ENCODE assay signal across 12 mouse cellular contexts in the genomic region with DNA sequence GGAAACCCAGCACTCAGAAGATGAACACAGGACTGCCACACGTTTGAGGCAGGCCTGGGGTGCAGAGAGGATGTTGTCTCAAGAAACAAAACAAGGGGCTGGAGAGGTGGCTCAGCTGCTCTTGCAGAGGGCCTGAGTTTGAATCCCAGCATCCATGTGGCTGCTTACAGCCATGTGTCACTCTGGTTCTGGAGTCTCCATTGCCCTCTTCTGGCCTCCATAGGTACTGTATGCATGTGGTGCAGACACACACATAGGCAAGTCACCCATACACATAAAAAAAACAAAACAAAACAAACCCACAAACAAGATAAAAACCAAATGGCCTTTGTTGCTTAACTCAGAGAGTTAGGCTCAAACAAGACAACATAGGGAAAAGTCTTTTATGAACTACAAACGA. TPM values are rescaled to one million over a fixed set of nuclear protein-coding genes. Genes with fewer than 3 reads are reported as not detected.
DNase-seq lines count a peak whose midpoint lies in the region; ATAC-seq and TF ChIP-seq lines count a peak whose summit lies in the region.
"Had no signal": no experiment of that assay in that cellular context is flagged by ENCODE, and none has a peak within 500 bp of the region (broad histone marks: within the 10 kb centered on the region; RNA-seq: fewer than 3 reads in every experiment).

No protein-coding gene starts in this region.

- H3K36me3 ChIP-seq in lung, embryonic 14.5 days (ENCODE audit: insufficient read depth) = peaks cover 55% of the 10 kb centered on the region
- H3K36me3 ChIP-seq in CH12.LX (replicated peaks in 1 of 2; ENCODE audit: control insufficient read depth in 1 of 2, insufficient read depth in 1 of 2, low read length in 1 of 2) = peaks cover 38 to 53% of the 10 kb centered on the region in 2 experiments
- H3K36me3 ChIP-seq in limb, embryonic 13.5 days = peaks cover 55% of the 10 kb centered on the region

- no peak overlapping the region; the same call in 1 of the 2 replicates for H3K9ac ChIP-seq in lung, embryonic 14.5 days
- H3K9ac ChIP-seq in CH12.LX (ENCODE audit: insufficient read depth, low read depth) = no peak overlapping the region
- H3K9ac ChIP-seq in limb, embryonic 13.5 days = peak overlapping the region; percentile 40; the same call in 1 of the 2 replicates
- H3K9ac ChIP-seq: embryonic facial prominence, embryonic 15.5 days had no signal

- TF ChIP-seq CTCF in lung, embryonic 14.5 days (IDR thresholded peaks at IDR 0.05; ENCODE audit: low read depth) = peak; percentile 57
- peak in 1 of 2 experiments; percentile 58; a peak in 2 of 4 replicates for TF ChIP-seq CTCF in CH12.LX (conservative IDR thresholded peaks at IDR 0.05 in 1 of 2, IDR thresholded peaks at IDR 0.05 in 1 of 2; ENCODE audit: low read depth in 2 of 2, low read length in 2 of 2)

- no peaks in the 10 kb centered on the region; the same call in 1 of the 2 replicates for H3K9me3 ChIP-seq in lung, embryonic 14.5 days (ENCODE audit: low read depth, low read length)
- peaks cover 8% of the 10 kb centered on the region for H3K9me3 ChIP-seq in CH12.LX (replicated peaks; ENCODE audit: low read length)
- H3K9me3 ChIP-seq in limb, embryonic 13.5 days = no peaks in the 10 kb centered on the region
- H3K9me3 ChIP-seq: embryonic facial prominence, embryonic 15.5 days had no signal

- 89% methylated on average over 2 of the region's 2 CpGs for WGBS in lung, embryonic 14.5 days
- WGBS in limb, embryonic 13.5 days = 68% methylated on average over 2 of the region's 2 CpGs

- H3K4me3 ChIP-seq in lung, embryonic 14.5 days (ENCODE audit: low read depth, low read length) = no peak overlapping the region
- H3K4me3 ChIP-seq in CH12.LX (replicated peaks in 1 of 3; ENCODE audit: low read depth in 2 of 3, low read length in 2 of 3, poor library complexity in 1 of 3) = no peak overlapping the region
- peak overlapping the region; percentile 95; the same call in 1 of the 2 replicates for H3K4me3 ChIP-seq in limb, embryonic 13.5 days

- DNase-seq in lung, embryonic 14.5 days = peak; percentile 25
- no peak for DNase-seq in lung, postnatal 10 days
- DNase-seq in CH12.LX (ENCODE audit: extremely low read depth) (peak; percentile 55), NIH3T3 (ENCODE audit: low read depth) (peak; percentile 64)
- DNase-seq in right cerebral cortex, postnatal 4 days = no peak
- DNase-seq in layer of hippocampus, adult 9-11 months = no peak
- DNase-seq in adrenal gland, postnatal 4 days (ENCODE audit: low spot score in 2 of 2) = no peak
- DNase-seq: gastrocnemius, postnatal 25 days; kidney, adult 11 months had no signal

- H3K79me2 ChIP-seq in CH12.LX (replicated peaks; ENCODE audit: control insufficient read depth, extremely low read depth, insufficient read depth, poor library complexity, severe bottlenecking) = no peaks in the 10 kb centered on the region; the same call in 1 of the 2 replicates

- peaks cover 4% of the 10 kb centered on the region; the same call in 1 of the 2 replicates for H3K4me1 ChIP-seq in lung, embryonic 14.5 days (ENCODE audit: insufficient read depth)
- peaks cover 8 to 10% of the 10 kb centered on the region in 2 experiments for H3K4me1 ChIP-seq in CH12.LX (ENCODE audit: control insufficient read depth in 1 of 2, insufficient read depth in 2 of 2)
- peaks cover 52% of the 10 kb centered on the region for H3K4me1 ChIP-seq in limb, embryonic 13.5 days

- in situ Hi-C loops in CH12.LX (cut with MboI; ENCODE audit: low pct_ligation_motif_present, low pct_unique_long_range_greater_than_20kb, low sequenced_read_pairs) = no loop called here

- H3K27me3 ChIP-seq in lung, embryonic 14.5 days (ENCODE audit: insufficient read depth, low read length) = no peaks in the 10 kb centered on the region
- H3K27me3 ChIP-seq in CH12.LX (replicated peaks) = no peaks in the 10 kb centered on the region
- H3K27me3 ChIP-seq in limb, embryonic 13.5 days = no peaks in the 10 kb centered on the region
- H3K27me3 ChIP-seq: embryonic facial prominence, embryonic 15.5 days had no signal

- dilution Hi-C loops in CH12.LX (cut with MboI; ENCODE audit: extremely low pct_ligation_motif_present, extremely low pct_unique_long_range_greater_than_20kb, low sequenced_read_pairs) = no loop called here

- no peak overlapping the region for H3K4me2 ChIP-seq in lung, embryonic 14.5 days
- H3K4me2 ChIP-seq in CH12.LX (ENCODE audit: insufficient read depth, low read depth, poor library complexity, severe bottlenecking) = no peak overlapping the region
- H3K4me2 ChIP-seq in limb, embryonic 13.5 days (replicated peaks) = 0 out of 2 replicates have a peak overlapping the region, but pooled peaks have one; percentile 2

- no peak for ATAC-seq in lung, embryonic 14.5 days (ENCODE audit: insufficient read depth)
- no peak for ATAC-seq in limb, embryonic 13.5 days (ENCODE audit: low FRiP score, low read depth)
- ATAC-seq: midbrain, embryonic 16.5 days had no signal

- no peak for TF ChIP-seq EP300 in CH12.LX (IDR thresholded peaks at IDR 0.05; ENCODE audit: low read length)

- no peak overlapping the region for H3K27ac ChIP-seq in lung, embryonic 14.5 days (ENCODE audit: low read depth)
- H3K27ac ChIP-seq in CH12.LX (ENCODE audit: insufficient read depth, low read depth) = no peak overlapping the region
- 0 out of 2 replicates have a peak overlapping the region, but pooled peaks have one; percentile 63 for H3K27ac ChIP-seq in limb, embryonic 13.5 days
- H3K27ac ChIP-seq: embryonic facial prominence, embryonic 15.5 days had no signal

- TF ChIP-seq POLR2A in CH12.LX (IDR thresholded peaks at IDR 0.05; ENCODE audit: low read depth, low read length) = no peak

- TF ChIP-seq RAD21 in CH12.LX (IDR thresholded peaks at IDR 0.05; ENCODE audit: low read depth, low read length) = peak; percentile 41

TF ChIP-seq in CH12.LX, 34 proteins besides CTCF, POLR2A, EP300 and RAD21:
- TF ChIP-seq POLR2AphosphoS2 (IDR thresholded peaks at IDR 0.05; ENCODE audit: low read depth, low read length) (no peak), MYC (IDR thresholded peaks at IDR 0.05; ENCODE audit: low read depth, low read length) (peak; percentile 82), MAFK (IDR thresholded peaks at IDR 0.05; ENCODE audit: insufficient replicate concordance, low read length) (no peak), SMC3 (IDR thresholded peaks at IDR 0.05; ENCODE audit: low read depth, low read length) (peak; percentile 52), TCF12 (IDR thresholded peaks at IDR 0.05; ENCODE audit: low read depth, low read length) (no peak), ETS1 (conservative IDR thresholded peaks at IDR 0.05; ENCODE audit: low read depth, low read length) (no peak), MAX (IDR thresholded peaks at IDR 0.05; ENCODE audit: low read length) (peak; percentile 51; the same call in 1 of the 2 replicates)

RNA-seq across cellular contexts. Expression of a gene that starts 2.3 kb away (rescaled TPM):
- 18.1 and 20.4 TPM in 2 replicates for polyA plus RNA-seq in lung, embryonic 14.5 days (2014; fragmentation: Nextera tagmentation; extraction: Ambion mirVana)
- 26.5 and 28.8 TPM in 2 replicates for total RNA-seq in CH12.LX (2012; rRNA removed)
- total RNA-seq in CH12.LX (2014; rRNA removed) = 15.1 and 15.5 TPM in 2 replicates
- polyA plus RNA-seq in CH12.LX (2012; ENCODE audit: insufficient read length, low read depth) = 18.4 and 22.5 TPM in 2 replicates
- polyA plus RNA-seq in limb, embryonic 13.5 days (2015; fragmentation: Nextera tagmentation; extraction: Ambion mirVana) = 18.6 and 18.8 TPM in 2 replicates
- total RNA-seq in adrenal gland, postnatal 4 days (2021) = 10 to 100 TPM; 69.1 to 73.3 TPM

RNA-seq across cellular contexts. Expression of a gene that starts 34.4 kb away (rescaled TPM):
- polyA plus RNA-seq in lung, embryonic 14.5 days (2014; fragmentation: Nextera tagmentation; extraction: Ambion mirVana) = 0.08 TPM in 1 of 2 replicates, not detected in the other
- total RNA-seq in CH12.LX (2012; rRNA removed) (43.4 and 65.7 TPM in 2 replicates), CH12.LX (2014; rRNA removed) (25.9 and 26.3 TPM in 2 replicates)
- polyA plus RNA-seq in CH12.LX (2012; ENCODE audit: insufficient read length, low read depth) = 49.6 and 53.9 TPM in 2 replicates
- 0.38 and 0.55 TPM in 2 replicates for polyA plus RNA-seq in limb, embryonic 13.5 days (2015; fragmentation: Nextera tagmentation; extraction: Ambion mirVana)
- 1 to 10 TPM; 1.1 to 2.3 TPM for total RNA-seq in adrenal gland, postnatal 4 days (2021)

Comparison
In these comparisons a context has a peak if more than half of its experiments do, and no peak if none do; other contexts are left out.
1. DNase-seq: peak in lung, embryonic 14.5 days (single experiment), CH12.LX (single experiment) and NIH3T3 (single experiment); none in lung, postnatal 10 days (single experiment), right cerebral cortex, postnatal 4 days (single experiment), layer of hippocampus, adult 9-11 months (single experiment) and adrenal gland, postnatal 4 days (0 of 2).
2. RNA of a gene that starts 34.4 kb away (polyA plus RNA-seq): 49.6 to 53.9 TPM in CH12.LX; 0.38 to 0.55 TPM in limb, embryonic 13.5 days and 0.08 TPM in lung, embryonic 14.5 days; every median in the first group is over 10 times any median in the second.